Mouse (Mus musculus) liver, embryonic 14.5 days (tissue): ENCODE data around the gene Btbd11.

Experiments used
- CTCF ChIP-seq: IDR thresholded peaks from 2 replicates; pipeline ENCODE4 v1.5.1; 2016; ENCODE audit warnings: antibody characterized with exemption, low read depth, control low read depth
- EP300 ChIP-seq: IDR thresholded peaks from 2 replicates; pipeline ENCODE4 v1.6.1; 2016; ENCODE audit warnings: antibody characterized with exemption, low read depth

GRCm38 (mm10) chr10:85699721-85700120, 313.1 kb downstream of the Btbd11 start:
- TF ChIP-seq CTCF (no peak), EP300 (no peak)
